Mouse (Mus musculus) testis, postnatal 14 days (tissue): ENCODE results near the gene Tcf7l2.
A peak's percentile ranks its signal among the peaks of the same experiment; 100 is the strongest.

ENCODE experiments used
- DNase-seq: peaks from one replicate; pipeline ENCODE4 v3.0.0; 2021; ENCODE audit warnings: low spot score

Gene Tcf7l2

GRCm38 (mm10) chr19:55741439-55741928 is at the start of gene Tcf7l2:
Gene Tcf7l2 (plus strand): TSS chr19:55741820.
- DNase-seq: peak; percentile 90

- DNase-seq: no peak
Observed at GRCm38 (mm10) chr19:55694651-55695050, 47.0 kb upstream of the Tcf7l2 start.

- DNase-seq: no peak
Observed at GRCm38 (mm10) chr19:55695418-55695817, 46.2 kb upstream of the Tcf7l2 start.

- no peak for DNase-seq
Observed at GRCm38 (mm10) chr19:55698892-55699291, 42.7 kb upstream of the Tcf7l2 start.

- no peak for DNase-seq
Observed at GRCm38 (mm10) chr19:55700214-55700568, 41.4 kb upstream of the Tcf7l2 start.

GRCm38 (mm10) chr19:55700569-55701282 is 40.9 kb upstream of the Tcf7l2 start:
- no peak for DNase-seq

GRCm38 (mm10) chr19:55701283-55701633 is 40.4 kb upstream of the Tcf7l2 start:
- DNase-seq: no peak

GRCm38 (mm10) chr19:55702081-55702480 is 39.5 kb upstream of the Tcf7l2 start:
- DNase-seq: peak; percentile 72

GRCm38 (mm10) chr19:55702716-55703115 is 38.9 kb upstream of the Tcf7l2 start:
- no peak for DNase-seq

- DNase-seq: no peak
Observed at GRCm38 (mm10) chr19:55704071-55704470, 37.5 kb upstream of the Tcf7l2 start.

GRCm38 (mm10) chr19:55706300-55706699 is 35.3 kb upstream of the Tcf7l2 start:
- no peak for DNase-seq

- DNase-seq: no peak
Observed at GRCm38 (mm10) chr19:55706806-55707205, 34.8 kb upstream of the Tcf7l2 start.

GRCm38 (mm10) chr19:55708031-55708554 is 33.5 kb upstream of the Tcf7l2 start:
- DNase-seq: no peak

GRCm38 (mm10) chr19:55710841-55711240 is 30.8 kb upstream of the Tcf7l2 start:
- no peak for DNase-seq

GRCm38 (mm10) chr19:55711701-55712100 is 29.9 kb upstream of the Tcf7l2 start:
- no peak for DNase-seq

GRCm38 (mm10) chr19:55712678-55713077 is 28.9 kb upstream of the Tcf7l2 start:
- no peak for DNase-seq

- no peak for DNase-seq
Observed at GRCm38 (mm10) chr19:55714015-55714414, 27.6 kb upstream of the Tcf7l2 start.

GRCm38 (mm10) chr19:55714665-55715064 is 27.0 kb upstream of the Tcf7l2 start:
- DNase-seq: no peak

- peak; percentile 61 for DNase-seq
Observed at GRCm38 (mm10) chr19:55719083-55719482, 22.5 kb upstream of the Tcf7l2 start.

GRCm38 (mm10) chr19:55719524-55720408 is 21.9 kb upstream of the Tcf7l2 start:
- no peak for DNase-seq

GRCm38 (mm10) chr19:55720409-55721092 is 21.1 kb upstream of the Tcf7l2 start:
- DNase-seq: no peak

GRCm38 (mm10) chr19:55722376-55722775 is 19.2 kb upstream of the Tcf7l2 start:
- no peak for DNase-seq
